18 mouse cellular contexts compared by ENCODE assay signal in the genomic region with DNA sequence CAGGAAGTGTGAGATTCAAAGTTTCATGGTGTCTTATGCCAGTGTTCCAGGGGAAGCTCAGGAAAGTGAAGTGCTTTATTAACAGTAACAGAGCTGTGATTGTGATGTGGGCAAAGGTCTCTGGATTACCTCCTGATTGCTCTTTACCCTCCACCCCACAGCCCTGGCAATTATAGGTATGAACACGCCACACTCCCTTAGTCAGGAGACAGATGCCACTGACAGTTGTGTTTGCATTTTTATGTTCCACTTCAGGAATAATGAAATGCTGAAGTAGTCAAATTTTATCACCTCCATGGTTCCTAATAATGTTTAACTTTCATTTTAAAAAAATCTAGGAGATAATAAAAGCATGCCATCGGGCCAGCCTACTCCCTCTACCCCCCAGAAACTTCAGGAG. TPM values are rescaled to one million over a fixed set of nuclear protein-coding genes. Genes with fewer than 3 reads are reported as not detected.
"Had no signal": no experiment of that assay in that cellular context is flagged by ENCODE, and none has a peak within 500 bp of the region (broad histone marks: within the 10 kb centered on the region; RNA-seq: fewer than 3 reads in every experiment).

A gene (plus strand): TSS at position 367 of the 400 bp plus-strand sequence.

- H3K27ac ChIP-seq: hindbrain, postnatal 0 days; limb, embryonic 15.5 days; liver, embryonic 12.5 days; midbrain, embryonic 10.5 days; neural tube, embryonic 13.5 days; stomach, postnatal 0 days had no signal

- H3K4me1 ChIP-seq: limb, embryonic 15.5 days; liver, embryonic 12.5 days; midbrain, embryonic 10.5 days; neural tube, embryonic 13.5 days had no signal

- H3K4me3 ChIP-seq: limb, embryonic 15.5 days; liver, embryonic 12.5 days; midbrain, embryonic 10.5 days; neural tube, embryonic 13.5 days had no signal

- H3K4me2 ChIP-seq: limb, embryonic 15.5 days; liver, embryonic 12.5 days; lung, embryonic 14.5 days; neural tube, embryonic 13.5 days had no signal

- DNase-seq: layer of hippocampus, adult 9-11 months; layer of hippocampus, postnatal 36 days; lung, embryonic 14.5 days; lung, postnatal 10 days; lung, postnatal 4 days; right cerebral cortex, adult 18-20 months; right cerebral cortex, postnatal 25 days; thymus, postnatal 4 days had no signal

- H3K9me3 ChIP-seq: limb, embryonic 15.5 days; liver, embryonic 12.5 days; midbrain, embryonic 10.5 days; neural tube, embryonic 13.5 days had no signal

- H3K27me3 ChIP-seq: limb, embryonic 15.5 days; liver, embryonic 12.5 days; neural tube, embryonic 13.5 days had no signal

- H3K9ac ChIP-seq: limb, embryonic 15.5 days; liver, embryonic 12.5 days; lung, embryonic 14.5 days; neural tube, embryonic 13.5 days had no signal

- ATAC-seq: hindbrain, postnatal 0 days; liver, embryonic 12.5 days; midbrain, embryonic 16.5 days had no signal

- H3K36me3 ChIP-seq: limb, embryonic 15.5 days; liver, embryonic 12.5 days; midbrain, embryonic 10.5 days; neural tube, embryonic 13.5 days had no signal

RNA-seq across cellular contexts. Expression of the gene that starts here (rescaled TPM):
- polyA plus RNA-seq: hindbrain, postnatal 0 days; intestine, embryonic 14.5 days; limb, embryonic 11.5 days; limb, embryonic 15.5 days; liver, embryonic 12.5 days; liver, embryonic 16.5 days; lung, embryonic 14.5 days; midbrain, embryonic 10.5 days; midbrain, embryonic 16.5 days; neural tube, embryonic 13.5 days; stomach, postnatal 0 days had no signal
